Mouse (Mus musculus): ENCODE measurements at regions not wholly inside any gene's neighbourhood (a gene's known extent, or its start where the extent isn't known, plus 50 kb on each side); places are given as distances from the start of the nearest gene placed in this dataset.

DNA sequence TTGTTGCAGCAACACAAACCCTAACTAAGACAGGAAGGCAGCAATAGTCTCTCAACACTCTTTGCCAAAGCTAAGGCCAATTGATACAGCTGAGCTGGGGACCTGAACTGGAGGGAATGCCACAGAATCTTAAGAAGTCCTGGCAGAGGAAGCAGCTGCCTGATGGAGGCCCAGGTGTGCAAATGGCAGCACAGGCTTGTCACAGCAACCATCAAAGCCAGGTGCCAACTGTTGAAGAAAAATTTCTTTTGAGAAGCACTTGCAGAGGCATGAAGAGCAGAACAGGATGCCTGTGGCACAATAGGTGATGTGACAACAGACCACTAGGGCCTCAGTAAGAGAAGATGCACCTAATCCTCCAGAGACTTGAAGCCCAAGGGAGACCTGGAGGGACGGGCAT lies 378.1 kb downstream of the Gsdmc2 start:
- H3K79me2 ChIP-seq (ENCODE audit: control insufficient read depth, insufficient read depth, low read length, poor library complexity): no peaks in the 10 kb centered on the region

DNA sequence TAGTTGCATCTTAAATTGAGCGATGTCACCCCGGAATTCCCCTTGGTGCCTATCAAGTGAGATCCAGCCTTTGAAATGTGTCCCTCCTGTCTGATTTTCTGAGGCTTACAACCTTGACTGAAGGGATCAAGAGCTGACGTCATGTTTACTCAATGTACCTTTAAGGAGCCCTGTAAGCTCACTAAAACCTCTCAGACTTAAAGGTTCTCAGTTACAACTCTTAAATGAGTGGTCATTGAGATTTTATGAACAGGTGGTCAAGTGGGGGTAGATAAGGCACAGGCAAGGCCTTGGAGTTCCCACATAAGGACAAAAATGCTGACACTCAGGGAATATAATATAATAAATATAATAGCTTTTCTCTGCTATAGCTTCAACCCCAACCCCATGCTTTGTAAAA lies 392.4 kb downstream of the Gsdmc2 start:
- no peak overlapping the region for H3K9ac ChIP-seq (ENCODE audit: control insufficient read depth, low read depth, low read length, poor library complexity, severe bottlenecking)
- no peaks in the 10 kb centered on the region for H3K27me3 ChIP-seq (ENCODE audit: control insufficient read depth in 1 of 2, insufficient read depth in 2 of 2, low read length in 2 of 2)
- H3K36me3 ChIP-seq (ENCODE audit: control insufficient read depth in 1 of 2, insufficient read depth in 2 of 2, low read length in 2 of 2): no peaks in the 10 kb centered on the region
- no peak overlapping the region for H3K27ac ChIP-seq (ENCODE audit: control insufficient read depth, low read depth, low read length)
- no peaks in the 10 kb centered on the region for H3K79me2 ChIP-seq (ENCODE audit: control insufficient read depth, insufficient read depth, low read length, poor library complexity)
- no peaks in the 10 kb centered on the region for H3K4me1 ChIP-seq (ENCODE audit: control insufficient read depth in 1 of 2, insufficient read depth in 2 of 2, low read length in 2 of 2)
- TF ChIP-seq RCOR1 (IDR thresholded peaks at IDR 0.05; ENCODE audit: low read depth, low read length) (no peak), HCFC1 (IDR thresholded peaks at IDR 0.05; ENCODE audit: low read depth, low read length) (no peak), GABPA (IDR thresholded peaks at IDR 0.05; ENCODE audit: low read depth, low read length) (no peak), ZKSCAN1 (IDR thresholded peaks at IDR 0.05; ENCODE audit: low read depth, low read length) (no peak), MYC (IDR thresholded peaks at IDR 0.05; ENCODE audit: low read depth, low read length) (no peak), CHD1 (IDR thresholded peaks at IDR 0.05; ENCODE audit: low read depth, low read length) (no peak), MEF2A (IDR thresholded peaks at IDR 0.05; ENCODE audit: extremely low read depth, insufficient replicate concordance, low read depth, low read length, poor library complexity, severe bottlenecking) (no peak), ELF1 (IDR thresholded peaks at IDR 0.05; ENCODE audit: low read depth, low read length) (no peak), TBP (IDR thresholded peaks at IDR 0.05; ENCODE audit: low read depth, low read length) (no peak), E2F4 (IDR thresholded peaks at IDR 0.05; ENCODE audit: borderline replicate concordance, low read depth, low read length) (no peak), CHD2 (IDR thresholded peaks at IDR 0.05; ENCODE audit: low read length) (no peak), POLR2A (IDR thresholded peaks at IDR 0.05; ENCODE audit: control insufficient read depth in 1 of 2, insufficient read depth in 1 of 2, low read depth in 1 of 2, low read length in 2 of 2, poor library complexity in 1 of 2) (no peak), POLR2AphosphoS2 (IDR thresholded peaks at IDR 0.05; ENCODE audit: low read length) (no peak), NELFE (IDR thresholded peaks at IDR 0.05; ENCODE audit: low read depth, low read length) (no peak)
- no peaks in the 10 kb centered on the region for H3K9me3 ChIP-seq (replicated peaks; ENCODE audit: insufficient read depth, low read length)
- no peak for DNase-seq (ENCODE audit: low read depth, low spot score)
- H3K4me3 ChIP-seq (ENCODE audit: control insufficient read depth in 1 of 2, insufficient read depth in 1 of 2, low read depth in 2 of 2, low read length in 2 of 2): no peak overlapping the region

More for the DNA sequence above, 378.1 kb downstream of the Gsdmc2 start:
- Histone ChIP-seq H3K36me3 (ENCODE audit: control insufficient read depth in 1 of 2, insufficient read depth in 2 of 2, low read length in 2 of 2) (no peaks in the 10 kb centered on the region), H3K27ac (ENCODE audit: control insufficient read depth, low read depth, low read length) (no peak overlapping the region), H3K4me3 (ENCODE audit: control insufficient read depth in 1 of 2, insufficient read depth in 1 of 2, low read depth in 2 of 2, low read length in 2 of 2) (no peak overlapping the region), H3K4me1 (ENCODE audit: control insufficient read depth in 1 of 2, insufficient read depth in 2 of 2, low read length in 2 of 2) (no peaks in the 10 kb centered on the region), H3K27me3 (ENCODE audit: control insufficient read depth in 1 of 2, insufficient read depth in 2 of 2, low read length in 2 of 2) (no peaks in the 10 kb centered on the region), H3K9me3 (replicated peaks; ENCODE audit: insufficient read depth, low read length) (no peaks in the 10 kb centered on the region), H3K9ac (ENCODE audit: control insufficient read depth, low read depth, low read length, poor library complexity, severe bottlenecking) (no peak overlapping the region)
- TF ChIP-seq HCFC1 (IDR thresholded peaks at IDR 0.05; ENCODE audit: low read depth, low read length): no peak
- TF ChIP-seq CHD1 (IDR thresholded peaks at IDR 0.05; ENCODE audit: low read depth, low read length): no peak
- no peak for TF ChIP-seq EP300 (IDR thresholded peaks at IDR 0.05; ENCODE audit: low read depth in 1 of 2, low read length in 2 of 2)
- no peak for TF ChIP-seq ZMIZ1 (IDR thresholded peaks at IDR 0.05; ENCODE audit: low read depth, low read length)
- TF ChIP-seq GATA1 (IDR thresholded peaks at IDR 0.05; ENCODE audit: low read depth, low read length): no peak
- no peak for TF ChIP-seq NELFE (IDR thresholded peaks at IDR 0.05; ENCODE audit: low read depth, low read length)
- no peak for TF ChIP-seq MYB (IDR thresholded peaks at IDR 0.05; ENCODE audit: low read depth, low read length)
- TF ChIP-seq ZKSCAN1 (IDR thresholded peaks at IDR 0.05; ENCODE audit: low read depth, low read length): no peak
- TF ChIP-seq MYC (IDR thresholded peaks at IDR 0.05; ENCODE audit: low read depth, low read length): no peak
- no peak for TF ChIP-seq RAD21 (IDR thresholded peaks at IDR 0.05; ENCODE audit: low read depth, low read length)
- TF ChIP-seq ZNF384 (IDR thresholded peaks at IDR 0.05; ENCODE audit: low read depth, low read length): no peak
- TF ChIP-seq ETS1 (IDR thresholded peaks at IDR 0.05; ENCODE audit: low read depth, low read length): no peak
- no peak for TF ChIP-seq CHD2 (IDR thresholded peaks at IDR 0.05; ENCODE audit: low read length)
- no peak for TF ChIP-seq CTCF (IDR thresholded peaks at IDR 0.05 in 2 of 3, conservative IDR thresholded peaks at IDR 0.05 in 1 of 3; ENCODE audit: control insufficient read depth in 1 of 3, insufficient read depth in 1 of 3, low read depth in 2 of 3, low read length in 3 of 3, poor library complexity in 1 of 3, severe bottlenecking in 1 of 3)
- no peak for TF ChIP-seq KAT2A (conservative IDR thresholded peaks at IDR 0.05; ENCODE audit: low read depth, low read length)
- TF ChIP-seq E2F4 (IDR thresholded peaks at IDR 0.05; ENCODE audit: borderline replicate concordance, low read depth, low read length): no peak
- no peak for DNase-seq (ENCODE audit: low read depth, low spot score)
